Mouse (Mus musculus): ENCODE measurements around the gene Mydgf. TPM values are rescaled to one million over a fixed set of nuclear protein-coding genes. Genes with fewer than 3 reads are reported as not detected.

Gene Mydgf
- total and polyA plus RNA-seq, 3 experiments = 61.1 to 101 (median 85.5) TPM

DNA sequence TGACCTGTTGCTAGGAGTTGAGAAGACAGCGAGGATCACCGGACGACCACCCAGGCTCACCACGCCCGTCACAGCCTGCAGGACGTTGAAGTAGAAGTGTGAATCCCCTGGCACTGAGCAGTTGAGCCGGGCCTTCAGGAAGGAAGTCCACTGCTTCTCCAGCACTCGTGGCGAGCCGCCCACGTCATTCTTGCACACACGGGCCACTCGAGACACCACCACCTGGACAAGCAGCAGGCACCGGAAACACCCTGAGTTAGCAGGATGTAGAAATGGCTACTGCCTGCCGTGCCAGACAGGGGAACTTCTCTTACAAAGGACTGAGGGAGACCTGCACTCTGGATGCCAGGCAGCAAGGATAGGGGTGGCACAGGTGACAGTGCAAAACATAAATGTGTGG is 55.5 kb downstream of the Mydgf start:
- DNase-seq (ENCODE audit: extremely low read depth) = no peak
- Histone ChIP-seq H3K27me3 (replicated peaks) (no peaks in the 10 kb centered on the region), H3K4me1 (ENCODE audit: control insufficient read depth in 1 of 2, insufficient read depth in 2 of 2) (peaks cover 3 to 9% of the 10 kb centered on the region in 2 experiments; a peak in 3 of 4 replicates), H3K79me2 (replicated peaks; ENCODE audit: control insufficient read depth, extremely low read depth, insufficient read depth, poor library complexity, severe bottlenecking) (no peaks in the 10 kb centered on the region), H3K27ac (ENCODE audit: insufficient read depth, low read depth) (no peak overlapping the region), H3K9me3 (replicated peaks; ENCODE audit: low read length) (peaks cover 11% of the 10 kb centered on the region), H3K4me2 (ENCODE audit: insufficient read depth, low read depth, poor library complexity, severe bottlenecking) (no peak overlapping the region), H3K4me3 (replicated peaks in 1 of 3; ENCODE audit: low read depth in 2 of 3, low read length in 2 of 3, poor library complexity in 1 of 3) (no peak overlapping the region), H3K36me3 (replicated peaks in 1 of 2; ENCODE audit: control insufficient read depth in 1 of 2, insufficient read depth in 1 of 2, low read length in 1 of 2) (peaks cover 0 to 43% of the 10 kb centered on the region in 2 experiments), H3K9ac (ENCODE audit: insufficient read depth, low read depth) (no peak overlapping the region)
- no peak for TF ChIP-seq POLR2A (IDR thresholded peaks at IDR 0.05; ENCODE audit: low read depth, low read length)
- TF ChIP-seq BHLHE40 (IDR thresholded peaks at IDR 0.05; ENCODE audit: low read depth, low read length) = no peak
- TF ChIP-seq RCOR1 (conservative IDR thresholded peaks at IDR 0.05; ENCODE audit: low read depth, low read length) = no peak
- TF ChIP-seq MYC (IDR thresholded peaks at IDR 0.05; ENCODE audit: low read depth, low read length) = no peak
- TF ChIP-seq CHD2 (IDR thresholded peaks at IDR 0.05; ENCODE audit: low read length) = no peak
- no peak for TF ChIP-seq POLR2AphosphoS2 (IDR thresholded peaks at IDR 0.05; ENCODE audit: low read depth, low read length)
- no peak for TF ChIP-seq JUND (conservative IDR thresholded peaks at IDR 0.05; ENCODE audit: low read depth, low read length)
- no peak for TF ChIP-seq ZKSCAN1 (IDR thresholded peaks at IDR 0.05; ENCODE audit: borderline replicate concordance, low read depth, low read length)
- TF ChIP-seq ETS1 (conservative IDR thresholded peaks at IDR 0.05; ENCODE audit: low read depth, low read length) = no peak
- no peak for TF ChIP-seq CTCF (conservative IDR thresholded peaks at IDR 0.05 in 1 of 2, IDR thresholded peaks at IDR 0.05 in 1 of 2; ENCODE audit: low read depth in 2 of 2, low read length in 2 of 2)
- TF ChIP-seq IRF4 (IDR thresholded peaks at IDR 0.05; ENCODE audit: low read depth, low read length) = no peak
- TF ChIP-seq NRF1 (IDR thresholded peaks at IDR 0.05; ENCODE audit: low read depth, low read length) = no peak
- TF ChIP-seq CHD1 (IDR thresholded peaks at IDR 0.05; ENCODE audit: low read depth, low read length) = no peak
- in situ Hi-C loops (cut with MboI; ENCODE audit: low pct_ligation_motif_present, low pct_unique_long_range_greater_than_20kb, low sequenced_read_pairs) = loop anchor here (5.0 kb wide), 1 partner anchor 34 kb away; the partner anchor contains the start of gene Tnfaip8l1
- dilution Hi-C loops (cut with MboI; ENCODE audit: extremely low pct_ligation_motif_present, extremely low pct_unique_long_range_greater_than_20kb, low sequenced_read_pairs) = no loop called here

DNA sequence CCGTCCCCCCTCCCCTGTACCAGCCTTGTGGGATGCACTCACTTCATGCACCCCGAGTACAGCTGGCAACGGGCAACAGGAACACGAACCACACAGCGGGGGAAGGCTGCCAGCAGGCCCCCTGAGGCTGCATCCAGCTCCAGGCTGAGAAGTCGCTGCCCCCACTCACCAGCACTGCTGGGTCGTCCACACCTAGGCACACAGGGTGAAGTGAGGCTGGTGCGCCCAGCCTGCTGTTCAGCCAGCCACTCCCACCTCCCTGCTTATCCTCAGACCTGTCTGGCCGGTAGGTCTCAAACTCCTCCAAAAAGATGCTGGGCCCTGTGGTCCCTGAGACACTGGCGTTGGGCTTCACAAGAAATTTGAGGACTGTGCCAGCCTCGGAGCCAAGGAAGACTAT is 57.5 kb downstream of the Mydgf start:
- in situ Hi-C loops (cut with MboI; ENCODE audit: low pct_ligation_motif_present, low pct_unique_long_range_greater_than_20kb, low sequenced_read_pairs) = loop anchor here (5.0 kb wide), 1 partner anchor 36 kb away; the partner anchor contains the start of gene Tnfaip8l1
- Histone ChIP-seq H3K79me2 (replicated peaks; ENCODE audit: control insufficient read depth, extremely low read depth, insufficient read depth, poor library complexity, severe bottlenecking) (no peaks in the 10 kb centered on the region), H3K4me3 (replicated peaks in 1 of 3; ENCODE audit: low read depth in 2 of 3, low read length in 2 of 3, poor library complexity in 1 of 3) (no peak overlapping the region), H3K36me3 (replicated peaks in 1 of 2; ENCODE audit: control insufficient read depth in 1 of 2, insufficient read depth in 1 of 2, low read length in 1 of 2) (peaks cover 0 to 41% of the 10 kb centered on the region in 2 experiments), H3K27ac (ENCODE audit: insufficient read depth, low read depth) (no peak overlapping the region), H3K27me3 (replicated peaks) (peaks cover 7% of the 10 kb centered on the region), H3K4me1 (ENCODE audit: control insufficient read depth in 1 of 2, insufficient read depth in 2 of 2) (no peaks in the 10 kb centered on the region), H3K9ac (ENCODE audit: insufficient read depth, low read depth) (no peak overlapping the region), H3K4me2 (ENCODE audit: insufficient read depth, low read depth, poor library complexity, severe bottlenecking) (no peak overlapping the region), H3K9me3 (replicated peaks; ENCODE audit: low read length) (peaks cover 22% of the 10 kb centered on the region)
- DNase-seq (ENCODE audit: extremely low read depth) = no peak
- TF ChIP-seq SIN3A (IDR thresholded peaks at IDR 0.05; ENCODE audit: low read length) = no peak
- no peak for TF ChIP-seq CHD1 (IDR thresholded peaks at IDR 0.05; ENCODE audit: low read depth, low read length)
- no peak for TF ChIP-seq MYC (IDR thresholded peaks at IDR 0.05; ENCODE audit: low read depth, low read length)
- TF ChIP-seq CTCF (conservative IDR thresholded peaks at IDR 0.05 in 1 of 2, IDR thresholded peaks at IDR 0.05 in 1 of 2; ENCODE audit: low read depth in 2 of 2, low read length in 2 of 2) = no peak
- dilution Hi-C loops (cut with MboI; ENCODE audit: extremely low pct_ligation_motif_present, extremely low pct_unique_long_range_greater_than_20kb, low sequenced_read_pairs) = no loop called here

Other genes with a start within 250 kb of the Mydgf start
Only the 20 nearest of the 23 such genes appear.
- gene Shd, start 213.5 kb downstream of the Mydgf start, total RNA-seq (2012; rRNA removed) = 0.21 and 0.47 TPM in 2 replicates
- gene Shd, start 213.5 kb downstream of the Mydgf start, total RNA-seq (2014; rRNA removed) = 0.46 TPM in 1 of 2 replicates, not detected in the other
- gene Shd, start 213.5 kb downstream of the Mydgf start, polyA plus RNA-seq (2012; ENCODE audit: insufficient read length, low read depth) = 0.85 and 0.87 TPM in 2 replicates
- gene Fsd1, start 197.4 kb downstream of the Mydgf start, total RNA-seq (2012; rRNA removed) = 0.21 and 0.50 TPM in 2 replicates
- gene Fsd1, start 197.4 kb downstream of the Mydgf start, total RNA-seq (2014; rRNA removed) = not detected in 2 replicates
- not detected in 2 replicates for gene Fsd1, start 197.4 kb downstream of the Mydgf start, polyA plus RNA-seq (2012; ENCODE audit: insufficient read length, low read depth)
- 2.2 and 3.2 TPM in 2 replicates for gene Stap2, start 178.3 kb downstream of the Mydgf start, total RNA-seq (2012; rRNA removed)
- 0.41 and 0.52 TPM in 2 replicates for gene Stap2, start 178.3 kb downstream of the Mydgf start, total RNA-seq (2014; rRNA removed)
- 0.51 and 0.91 TPM in 2 replicates for gene Stap2, start 178.3 kb downstream of the Mydgf start, polyA plus RNA-seq (2012; ENCODE audit: insufficient read length, low read depth)
- gene Mpnd, start 178.2 kb downstream of the Mydgf start, total RNA-seq (2012; rRNA removed) = 38.9 and 55.1 TPM in 2 replicates
- 23.4 and 24.5 TPM in 2 replicates for gene Mpnd, start 178.2 kb downstream of the Mydgf start, total RNA-seq (2014; rRNA removed)
- gene Mpnd, start 178.2 kb downstream of the Mydgf start, polyA plus RNA-seq (2012; ENCODE audit: insufficient read length, low read depth) = 25.3 and 26.8 TPM in 2 replicates
- 29.3 and 33.5 TPM in 2 replicates for gene Sh3gl1, start 147.3 kb downstream of the Mydgf start, total RNA-seq (2012; rRNA removed)
- gene Sh3gl1, start 147.3 kb downstream of the Mydgf start, total RNA-seq (2014; rRNA removed) = 38.0 and 39.4 TPM in 2 replicates
- gene Sh3gl1, start 147.3 kb downstream of the Mydgf start, polyA plus RNA-seq (2012; ENCODE audit: insufficient read length, low read depth) = 32.1 and 39.0 TPM in 2 replicates
- 39.3 and 55.0 TPM in 2 replicates for gene Chaf1a, start 143.5 kb downstream of the Mydgf start, total RNA-seq (2012; rRNA removed)
- gene Chaf1a, start 143.5 kb downstream of the Mydgf start, total RNA-seq (2014; rRNA removed) = 18.4 and 18.6 TPM in 2 replicates
- 97.1 and 135 TPM in 2 replicates for gene Chaf1a, start 143.5 kb downstream of the Mydgf start, polyA plus RNA-seq (2012; ENCODE audit: insufficient read length, low read depth)
- 26.8 and 27.8 TPM in 2 replicates for gene Ubxn6, start 108.9 kb downstream of the Mydgf start, total RNA-seq (2012; rRNA removed)
- gene Ubxn6, start 108.9 kb downstream of the Mydgf start, total RNA-seq (2014; rRNA removed) = 23.9 and 29.1 TPM in 2 replicates
- gene Ubxn6, start 108.9 kb downstream of the Mydgf start, polyA plus RNA-seq (2012; ENCODE audit: insufficient read length, low read depth) = 24.6 and 26.9 TPM in 2 replicates
- gene Hdgfl2, start 104.3 kb downstream of the Mydgf start, total RNA-seq (2012; rRNA removed) = 68.9 and 79.9 TPM in 2 replicates
- gene Hdgfl2, start 104.3 kb downstream of the Mydgf start, total RNA-seq (2014; rRNA removed) = 35.3 and 41.1 TPM in 2 replicates
- 93.6 and 126 TPM in 2 replicates for gene Hdgfl2, start 104.3 kb downstream of the Mydgf start, polyA plus RNA-seq (2012; ENCODE audit: insufficient read length, low read depth)
- gene Plin4, start 74.1 kb downstream of the Mydgf start, total RNA-seq (2012; rRNA removed) = 0.04 TPM in 2 replicates
- not detected in 2 replicates for gene Plin4, start 74.1 kb downstream of the Mydgf start, total RNA-seq (2014; rRNA removed)
- gene Plin4, start 74.1 kb downstream of the Mydgf start, polyA plus RNA-seq (2012; ENCODE audit: insufficient read length, low read depth) = 0.04 TPM in 1 of 2 replicates, not detected in the other
- gene Plin5, start 66.3 kb downstream of the Mydgf start, total RNA-seq (2012; rRNA removed) = 0.04 TPM in 1 of 2 replicates, not detected in the other
- not detected in 2 replicates for gene Plin5, start 66.3 kb downstream of the Mydgf start, total RNA-seq (2014; rRNA removed)
- not detected in 2 replicates for gene Plin5, start 66.3 kb downstream of the Mydgf start, polyA plus RNA-seq (2012; ENCODE audit: insufficient read length, low read depth)
- not detected in 2 replicates for gene Lrg1, start 61.9 kb downstream of the Mydgf start, total RNA-seq (2012; rRNA removed)
- not detected in 2 replicates for gene Lrg1, start 61.9 kb downstream of the Mydgf start, total RNA-seq (2014; rRNA removed)
- gene Lrg1, start 61.9 kb downstream of the Mydgf start, polyA plus RNA-seq (2012; ENCODE audit: insufficient read length, low read depth) = not detected in 2 replicates
- gene Sema6b, start 43.6 kb downstream of the Mydgf start, total RNA-seq (2012; rRNA removed) = 1.5 and 2.2 TPM in 2 replicates
- 0.71 and 0.78 TPM in 2 replicates for gene Sema6b, start 43.6 kb downstream of the Mydgf start, total RNA-seq (2014; rRNA removed)
- 1.3 TPM in 2 replicates for gene Sema6b, start 43.6 kb downstream of the Mydgf start, polyA plus RNA-seq (2012; ENCODE audit: insufficient read length, low read depth)
- 1.9 and 2.4 TPM in 2 replicates for gene Tnfaip8l1, start 21.4 kb downstream of the Mydgf start, total RNA-seq (2012; rRNA removed)
- 2.0 and 2.6 TPM in 2 replicates for gene Tnfaip8l1, start 21.4 kb downstream of the Mydgf start, total RNA-seq (2014; rRNA removed)
- gene Tnfaip8l1, start 21.4 kb downstream of the Mydgf start, polyA plus RNA-seq (2012; ENCODE audit: insufficient read length, low read depth) = 1.6 and 1.9 TPM in 2 replicates
- gene Dpp9, start 35.0 kb upstream of the Mydgf start, total RNA-seq (2012; rRNA removed) = 23.0 and 23.5 TPM in 2 replicates
- 13.5 and 13.8 TPM in 2 replicates for gene Dpp9, start 35.0 kb upstream of the Mydgf start, total RNA-seq (2014; rRNA removed)
- gene Dpp9, start 35.0 kb upstream of the Mydgf start, polyA plus RNA-seq (2012; ENCODE audit: insufficient read length, low read depth) = 34.9 and 37.9 TPM in 2 replicates
- gene Fem1a, start 72.9 kb upstream of the Mydgf start, total RNA-seq (2012; rRNA removed) = 26.0 and 28.0 TPM in 2 replicates
- gene Fem1a, start 72.9 kb upstream of the Mydgf start, total RNA-seq (2014; rRNA removed) = 14.9 and 17.5 TPM in 2 replicates
- gene Fem1a, start 72.9 kb upstream of the Mydgf start, polyA plus RNA-seq (2012; ENCODE audit: insufficient read length, low read depth) = 14.7 and 16.6 TPM in 2 replicates
- 15.9 and 17.6 TPM in 2 replicates for gene Ticam1, start 92.9 kb upstream of the Mydgf start, total RNA-seq (2012; rRNA removed)
- gene Ticam1, start 92.9 kb upstream of the Mydgf start, total RNA-seq (2014; rRNA removed) = 4.5 and 6.4 TPM in 2 replicates
- gene Ticam1, start 92.9 kb upstream of the Mydgf start, polyA plus RNA-seq (2012; ENCODE audit: insufficient read length, low read depth) = 14.6 and 18.6 TPM in 2 replicates
- 18.8 and 23.3 TPM in 2 replicates for gene Plin3, start 109.0 kb upstream of the Mydgf start, total RNA-seq (2012; rRNA removed)
- 17.0 and 17.3 TPM in 2 replicates for gene Plin3, start 109.0 kb upstream of the Mydgf start, total RNA-seq (2014; rRNA removed)
- 17.9 and 18.5 TPM in 2 replicates for gene Plin3, start 109.0 kb upstream of the Mydgf start, polyA plus RNA-seq (2012; ENCODE audit: insufficient read length, low read depth)
- gene Arrdc5, start 116.4 kb upstream of the Mydgf start, total RNA-seq (2012; rRNA removed) = not detected in 2 replicates
- gene Arrdc5, start 116.4 kb upstream of the Mydgf start, total RNA-seq (2014; rRNA removed) = not detected in 2 replicates
- gene Arrdc5, start 116.4 kb upstream of the Mydgf start, polyA plus RNA-seq (2012; ENCODE audit: insufficient read length, low read depth) = 0.23 TPM in 1 of 2 replicates, not detected in the other
- gene Uhrf1, start 119.4 kb upstream of the Mydgf start, total RNA-seq (2012; rRNA removed) = 220 and 249 TPM in 2 replicates
- 144 and 161 TPM in 2 replicates for gene Uhrf1, start 119.4 kb upstream of the Mydgf start, total RNA-seq (2014; rRNA removed)
- gene Uhrf1, start 119.4 kb upstream of the Mydgf start, polyA plus RNA-seq (2012; ENCODE audit: insufficient read length, low read depth) = 184 and 249 TPM in 2 replicates
- gene Kdm4b, start 142.1 kb upstream of the Mydgf start, total RNA-seq (2012; rRNA removed) = 12.5 and 19.5 TPM in 2 replicates
- 9.8 and 12.3 TPM in 2 replicates for gene Kdm4b, start 142.1 kb upstream of the Mydgf start, total RNA-seq (2014; rRNA removed)
- gene Kdm4b, start 142.1 kb upstream of the Mydgf start, polyA plus RNA-seq (2012; ENCODE audit: insufficient read length, low read depth) = 10.5 and 14.2 TPM in 2 replicates

All from CH12.LX (cell line).